Mouse (Mus musculus) heart, embryonic 10.5 days (tissue): Measurements from ENCODE around the gene Sbno2. TPM values are rescaled to one million over a fixed set of nuclear protein-coding genes. Genes with fewer than 3 reads are reported as not detected.

ENCODE experiments used
- DNase-seq: peaks from one replicate; pipeline ENCODE4 v3.0.0-alpha.2; 2017; ENCODE audit warnings: low spot score
- H3K27ac ChIP-seq: fragments of 300-500 bp; sonication (generic); 2 replicates; pipeline ENCODE4 v1.5.1; 2016; ENCODE audit warnings: mild to moderate bottlenecking
- H3K27me3 ChIP-seq: fragments of 300-500 bp; sonication (generic); 2 replicates; pipeline ENCODE4 v1.6.1; 2016; ENCODE audit warnings: mild to moderate bottlenecking; ENCODE audit not compliant: poor library complexity, insufficient read depth, severe bottlenecking
- H3K36me3 ChIP-seq: fragments of 300-500 bp; sonication (generic); 2 replicates; pipeline ENCODE4 v1.6.1; 2016; ENCODE audit warnings: mild to moderate bottlenecking, moderate library complexity
- H3K4me1 ChIP-seq: fragments of 300-500 bp; sonication (generic); 2 replicates; pipeline ENCODE4 v1.6.1; 2016; ENCODE audit warnings: mild to moderate bottlenecking
- H3K4me3 ChIP-seq: fragments of 300-500 bp; sonication (generic); 2 replicates; pipeline ENCODE4 v1.5.1; 2016; ENCODE audit warnings: mild to moderate bottlenecking, moderate library complexity
- H3K9me3 ChIP-seq: fragments of 300-500 bp; sonication (generic); 2 replicates; pipeline ENCODE4 v1.6.1; 2016; ENCODE audit warnings: mild to moderate bottlenecking, moderate library complexity
- WGBS: fragments of 180-500 bp; shearing (Covaris S2); methylation state at CpG from one replicate; pipeline ENCODE4 v1.1.7; 2016; 5-methylcytosine and 5-hydroxymethylcytosine counted together
- polyA plus RNA-seq: library from polyadenylated mRNA; unstranded; fragments of >200 nt; fragmentation: Nextera tagmentation; extraction: Ambion mirVana; gene quantifications from 2 replicates; pipeline ENCODE4 v1.2.1, GENCODE M21; 2016

Sbno2 gene
- polyA plus RNA-seq, 1 experiment from 2014 or later, result 15.6 TPM

GRCm38 (mm10) chr10:80016931-80017330 is 88.4 kb downstream of the Sbno2 start:
- whole genome bisulfite sequencing, result 85% methylated on average over 10 of the region's 10 CpGs
- H3K4me3 ChIP-seq, result no peak overlapping the region
- peaks cover 44% of the 10 kb centered on the region for H3K27me3 ChIP-seq

GRCm38 (mm10) chr10:80016511-80016910 is 88.9 kb downstream of the Sbno2 start, which contains the start of gene Arhgap45:
Arhgap45 (plus strand) TSS chr10:80016653.
- WGBS, result 43% methylated on average over 11 of the region's 11 CpGs
- Histone ChIP-seq H3K36me3 (peaks cover 18% of the 10 kb centered on the region), H3K4me1 (peaks cover 67% of the 10 kb centered on the region), H3K27ac (peak within 1 kb of the TSS; percentile 7; the same call in 1 of the 2 replicates), H3K27me3 (peaks cover 48% of the 10 kb centered on the region), H3K4me3 (no peak within 1 kb of the TSS), H3K9me3 (no peaks in the 10 kb centered on the region)
- DNase-seq, result no peak

More at GRCm38 (mm10) chr10:80016931-80017330, 88.4 kb downstream of the Sbno2 start:
- H3K27ac ChIP-seq, result 0 out of 2 replicates have a peak overlapping the region, but pooled peaks have one; percentile 7
- peaks cover 67% of the 10 kb centered on the region for H3K4me1 ChIP-seq
- DNase-seq, result no peak
- no peaks in the 10 kb centered on the region for H3K9me3 ChIP-seq
- H3K36me3 ChIP-seq, result peaks cover 17% of the 10 kb centered on the region

GRCm38 (mm10) chr10:80015583-80015982 is 89.8 kb downstream of the Sbno2 start:
- peaks cover 23% of the 10 kb centered on the region for H3K36me3 ChIP-seq
- peaks cover 48% of the 10 kb centered on the region for H3K27me3 ChIP-seq
- no peak for DNase-seq
- WGBS, result 70% methylated on average over 10 of the region's 10 CpGs
- peaks cover 60% of the 10 kb centered on the region for H3K4me1 ChIP-seq
- H3K27ac ChIP-seq, result no peak overlapping the region
- no peak overlapping the region for H3K4me3 ChIP-seq
- peaks cover 7% of the 10 kb centered on the region; the same call in 1 of the 2 replicates for H3K9me3 ChIP-seq

- WGBS, result 21% methylated on average over 28 of the region's 28 CpGs
- Histone ChIP-seq H3K4me3 (no peak overlapping the region), H3K4me1 (peaks cover 51% of the 10 kb centered on the region), H3K27ac (no peak overlapping the region), H3K36me3 (peaks cover 30% of the 10 kb centered on the region), H3K27me3 (peaks cover 48% of the 10 kb centered on the region), H3K9me3 (peaks cover 16% of the 10 kb centered on the region; the same call in 1 of the 2 replicates)
- no peak for DNase-seq
These were observed 90.7 kb downstream of the Sbno2 start for GRCm38 (mm10) chr10:80014484-80015290.

- H3K9me3 ChIP-seq, result peaks cover 17% of the 10 kb centered on the region; the same call in 1 of the 2 replicates
- peaks cover 48% of the 10 kb centered on the region for H3K27me3 ChIP-seq
- H3K36me3 ChIP-seq, result peaks cover 40% of the 10 kb centered on the region
- H3K4me3 ChIP-seq, result no peak overlapping the region; the same call in 1 of the 2 replicates
- no peak for DNase-seq
- H3K27ac ChIP-seq, result peak overlapping the region; percentile 12; the same call in 1 of the 2 replicates
- peaks cover 41% of the 10 kb centered on the region for H3K4me1 ChIP-seq
- WGBS, result 32% methylated on average over 25 of the region's 25 CpGs
These were observed 91.8 kb downstream of the Sbno2 start for GRCm38 (mm10) chr10:80013609-80014008.

- H3K4me3 ChIP-seq, result peak overlapping the region; percentile 19; the same call in 1 of the 2 replicates
- H3K9me3 ChIP-seq, result peaks cover 17% of the 10 kb centered on the region; the same call in 1 of the 2 replicates
- no peak overlapping the region for H3K27ac ChIP-seq
- 84% methylated on average over 6 of the region's 6 CpGs for WGBS
- no peak for DNase-seq
- peaks cover 44% of the 10 kb centered on the region for H3K36me3 ChIP-seq
- H3K4me1 ChIP-seq, result peaks cover 28% of the 10 kb centered on the region
- H3K27me3 ChIP-seq, result peaks cover 61% of the 10 kb centered on the region
These were observed 93.6 kb downstream of the Sbno2 start for GRCm38 (mm10) chr10:80011740-80012139.

Other genes starting within 250 kb of the Sbno2 start
- 2.4 and 7.8 TPM in 2 replicates for gene Prtn3, start 231.1 kb downstream of the Sbno2 start, polyA plus RNA-seq
- gene Plppr3, start 230.9 kb downstream of the Sbno2 start, polyA plus RNA-seq, result 16.2 and 36.9 TPM in 2 replicates
- gene Elane, start 219.3 kb downstream of the Sbno2 start, polyA plus RNA-seq, result 0.14 and 0.15 TPM in 2 replicates
- not detected in 2 replicates for gene Cfd, start 214.7 kb downstream of the Sbno2 start, polyA plus RNA-seq
- 51.9 and 54.4 TPM in 2 replicates for gene Med16, start 196.6 kb downstream of the Sbno2 start, polyA plus RNA-seq
- gene Gm26602, start 194.7 kb downstream of the Sbno2 start, polyA plus RNA-seq, result 1.4 and 4.0 TPM in 2 replicates
- gene Kiss1r, start 188.6 kb downstream of the Sbno2 start, polyA plus RNA-seq, result 0.31 and 0.33 TPM in 2 replicates
- gene R3hdm4, start 184.4 kb downstream of the Sbno2 start, polyA plus RNA-seq, result 88.7 and 96.0 TPM in 2 replicates
- 12.5 and 16.4 TPM in 2 replicates for gene Arid3a, start 178.5 kb downstream of the Sbno2 start, polyA plus RNA-seq
- 127 and 155 TPM in 2 replicates for gene Wdr18, start 145.4 kb downstream of the Sbno2 start, polyA plus RNA-seq
- gene Grin3b, start 134.9 kb downstream of the Sbno2 start, polyA plus RNA-seq, result 0.30 and 0.34 TPM in 2 replicates
- 12.7 and 16.4 TPM in 2 replicates for gene Tmem259, start 121.2 kb downstream of the Sbno2 start, polyA plus RNA-seq
- gene Cnn2, start 117.0 kb downstream of the Sbno2 start, polyA plus RNA-seq, result 408 and 456 TPM in 2 replicates
- gene Abca7, start 109.1 kb downstream of the Sbno2 start, polyA plus RNA-seq, result 2.8 and 4.1 TPM in 2 replicates
- 12.0 and 16.7 TPM in 2 replicates for gene Arhgap45, start 88.9 kb downstream of the Sbno2 start, polyA plus RNA-seq
- 181 and 233 TPM in 2 replicates for gene Polr2e, start 65.8 kb downstream of the Sbno2 start, polyA plus RNA-seq
- gene Gpx4, start 58.4 kb downstream of the Sbno2 start, polyA plus RNA-seq, result 767 and 797 TPM in 2 replicates
- gene Stk11, start 10.2 kb upstream of the Sbno2 start, polyA plus RNA-seq, result 12.4 and 17.8 TPM in 2 replicates
- 689 and 872 TPM in 2 replicates for gene Atp5d, start 33.1 kb upstream of the Sbno2 start, polyA plus RNA-seq
- 2.0 and 4.0 TPM in 2 replicates for gene Cbarp, start 35.3 kb upstream of the Sbno2 start, polyA plus RNA-seq
- gene Midn, start 42.7 kb upstream of the Sbno2 start, polyA plus RNA-seq, result 16.1 and 24.4 TPM in 2 replicates
- gene Cirbp, start 60.4 kb upstream of the Sbno2 start, polyA plus RNA-seq, result 85.7 and 98.0 TPM in 2 replicates
- 11.7 and 13.9 TPM in 2 replicates for gene 1600002K03Rik, start 67.4 kb upstream of the Sbno2 start, polyA plus RNA-seq
- 14.9 and 20.6 TPM in 2 replicates for gene Efna2, start 73.9 kb upstream of the Sbno2 start, polyA plus RNA-seq
- gene Mum1, start 120.9 kb upstream of the Sbno2 start, polyA plus RNA-seq, result 56.4 and 76.5 TPM in 2 replicates
- 432 and 538 TPM in 2 replicates for gene Ndufs7, start 143.6 kb upstream of the Sbno2 start, polyA plus RNA-seq
- gene Gamt, start 155.4 kb upstream of the Sbno2 start, polyA plus RNA-seq, result 61.2 and 72.0 TPM in 2 replicates
- gene Dazap1, start 155.9 kb upstream of the Sbno2 start, polyA plus RNA-seq, result 40.2 and 58.0 TPM in 2 replicates
- gene Rps15, start 186.9 kb upstream of the Sbno2 start, polyA plus RNA-seq, result 774 and 882 TPM in 2 replicates
- 0.74 and 0.78 TPM in 2 replicates for gene Apc2, start 190.4 kb upstream of the Sbno2 start, polyA plus RNA-seq
- 41.3 and 46.8 TPM in 2 replicates for gene 2310011J03Rik, start 215.0 kb upstream of the Sbno2 start, polyA plus RNA-seq
- 1.6 and 4.0 TPM in 2 replicates for gene Pcsk4, start 223.9 kb upstream of the Sbno2 start, polyA plus RNA-seq
- gene Reep6, start 224.4 kb upstream of the Sbno2 start, polyA plus RNA-seq, result 7.1 and 18.3 TPM in 2 replicates
- 1.3 and 1.9 TPM in 2 replicates for gene Adamtsl5, start 242.8 kb upstream of the Sbno2 start, polyA plus RNA-seq